In genomic region chr11:9118050-9118420, GRCm38 (mm10) we compare ENCODE assay signal across 8 mouse cellular contexts. TPM values are rescaled to one million over a fixed set of nuclear protein-coding genes. Genes with fewer than 3 reads are reported as not detected.
DNase-seq lines count a peak whose midpoint lies in the region; ATAC-seq and TF ChIP-seq lines count a peak whose summit lies in the region.

TSS of gene Upp1 (plus strand) at chr11:9118103.

- H3K27ac ChIP-seq in heart, adult 2 months: peak within 1 kb of the TSS; percentile 64
- H3K27ac ChIP-seq in hindbrain, embryonic 11.5 days (ENCODE audit: low read depth, low read length): no peak within 1 kb of the TSS
- no peak within 1 kb of the TSS for H3K27ac ChIP-seq in midbrain, embryonic 12.5 days (replicated peaks)

- no peaks in the 10 kb centered on the region for H3K36me3 ChIP-seq in heart, adult 2 months (ENCODE audit: control insufficient read depth, insufficient read depth, low read length)
- no peaks in the 10 kb centered on the region for H3K36me3 ChIP-seq in hindbrain, embryonic 11.5 days (ENCODE audit: control insufficient read depth, insufficient read depth, low read length)
- H3K36me3 ChIP-seq in midbrain, embryonic 12.5 days: no peaks in the 10 kb centered on the region

- 1% methylated on average over 7 of the region's 7 CpGs for whole genome bisulfite sequencing in heart, adult 2 months
- under 1% methylated on average over 7 of the region's 7 CpGs for WGBS in hindbrain, embryonic 11.5 days
- WGBS in midbrain, embryonic 12.5 days: 2% methylated on average over 7 of the region's 7 CpGs

- DNase-seq in heart, adult 2 months: no peak
- DNase-seq in heart, adult 8-10 months (ENCODE audit: low spot score): no peak
- DNase-seq in Patski (ENCODE audit: low read depth, low spot score): peak; percentile 35
- DNase-seq in hindbrain, embryonic 11.5 days (ENCODE audit: low spot score): no peak
- no peak for DNase-seq in Muller cell, postnatal 12 days (ENCODE audit: inconsistent ontology term)
- DNase-seq in thymus, postnatal 36 days: no peak
- no peak for DNase-seq in frontal cortex, postnatal 36 days (ENCODE audit: low spot score in 2 of 2)

- peaks cover 4% of the 10 kb centered on the region; the same call in 1 of the 2 replicates for H3K4me1 ChIP-seq in heart, adult 2 months (ENCODE audit: control insufficient read depth, insufficient read depth, low read length)
- H3K4me1 ChIP-seq in hindbrain, embryonic 11.5 days (replicated peaks; ENCODE audit: control insufficient read depth, insufficient read depth, low read length): 0 out of 2 replicates have a peak, but pooled peaks cover 8% of the 10 kb centered on the region
- H3K4me1 ChIP-seq in midbrain, embryonic 12.5 days: peaks cover 32% of the 10 kb centered on the region

- no peaks in the 10 kb centered on the region for H3K79me2 ChIP-seq in heart, adult 2 months (replicated peaks; ENCODE audit: control insufficient read depth, insufficient read depth, low read length)

- H3K27me3 ChIP-seq in heart, adult 2 months (ENCODE audit: control insufficient read depth, insufficient read depth, low read length): no peaks in the 10 kb centered on the region
- H3K27me3 ChIP-seq in Patski: peaks cover 21% of the 10 kb centered on the region
- H3K27me3 ChIP-seq in hindbrain, embryonic 11.5 days (ENCODE audit: control insufficient read depth, insufficient read depth, low read length): peaks cover 22% of the 10 kb centered on the region
- peaks cover 56% of the 10 kb centered on the region for H3K27me3 ChIP-seq in midbrain, embryonic 12.5 days

- H3K4me3 ChIP-seq in heart, adult 2 months: peak within 1 kb of the TSS; percentile 60
- peak within 1 kb of the TSS; percentile 45 for H3K4me3 ChIP-seq in hindbrain, embryonic 11.5 days (ENCODE audit: low read depth, low read length)
- peak within 1 kb of the TSS; percentile 47 for H3K4me3 ChIP-seq in midbrain, embryonic 12.5 days

- no peak for TF ChIP-seq CTCF in heart, adult 2 months (IDR thresholded peaks at IDR 0.05)
- no peak for TF ChIP-seq CTCF in Patski (IDR thresholded peaks at IDR 0.05)

- in situ Hi-C loops in Patski (cut with MboI; ENCODE audit: low pct_unique_long_range_greater_than_20kb): no loop called here

- POLR2A ChIA-PET in Patski (lab: Charles Lee): no interaction called here

- CTCF ChIA-PET in Patski (lab: Charles Lee): interaction anchor here (0.9 to 1.0 kb wide), 2 partner anchors 18 to 113 kb away, joined by 3 read pairs; no protein-coding TSS in a partner anchor

- TF ChIP-seq EP300 in heart, adult 2 months (IDR thresholded peaks at IDR 0.05; ENCODE audit: insufficient read depth, low read depth, low read length): no peak

- no peak for TF ChIP-seq POLR2A in heart, adult 2 months (IDR thresholded peaks at IDR 0.05; ENCODE audit: insufficient read depth, low read depth, low read length)

- H3K9ac ChIP-seq in heart, adult 2 months (ENCODE audit: low read depth, low read length): peak within 1 kb of the TSS; percentile 61
- peak within 1 kb of the TSS; percentile 44; the same call in 1 of the 2 replicates for H3K9ac ChIP-seq in hindbrain, embryonic 11.5 days (ENCODE audit: low read depth, low read length)
- peak within 1 kb of the TSS; percentile 50; the same call in 1 of the 2 replicates for H3K9ac ChIP-seq in midbrain, embryonic 12.5 days (replicated peaks)

- intact Hi-C loops in heart, adult 2 months (cut with DNase I): no loop called here

- peak; percentile 53 for ATAC-seq in Patski
- ATAC-seq in hindbrain, embryonic 11.5 days (ENCODE audit: low FRiP score): peak; percentile 36
- no peak for ATAC-seq in midbrain, embryonic 12.5 days (ENCODE audit: low FRiP score, low read depth)

- peak within 1 kb of the TSS; percentile 97 for H3K4me2 ChIP-seq in hindbrain, embryonic 11.5 days (replicated peaks; ENCODE audit: low read depth, low read length)
- peak within 1 kb of the TSS; percentile 98 for H3K4me2 ChIP-seq in midbrain, embryonic 12.5 days (replicated peaks)

- H3K9me3 ChIP-seq in hindbrain, embryonic 11.5 days (ENCODE audit: control insufficient read depth, low read length): no peaks in the 10 kb centered on the region
- H3K9me3 ChIP-seq in midbrain, embryonic 12.5 days: no peaks in the 10 kb centered on the region

RNA-seq across cellular contexts. Expression of gene Upp1, which starts in this region (rescaled TPM):
- 1 to 10 TPM; 4.6 to 5.2 TPM for total RNA-seq in heart, adult 2 months (2021)
- 7.4 and 9.9 TPM in 2 replicates for polyA plus RNA-seq in heart, adult 2 months (2012; rRNA removed)
- total RNA-seq in heart, adult 8-10 months (2022): 1 to 10 TPM; 2.5 to 9.8 (median 3.0) TPM
- polyA plus RNA-seq in Patski (2021): 34.6 TPM
- 7.7 and 8.8 TPM in 2 replicates for polyA plus RNA-seq in hindbrain, embryonic 11.5 days (2014; fragmentation: Nextera tagmentation; extraction: Ambion mirVana)
- 4.1 and 4.4 TPM in 2 replicates for polyA plus RNA-seq in midbrain, embryonic 12.5 days (2016; fragmentation: Nextera tagmentation; extraction: Ambion mirVana)
